Mouse (Mus musculus): ENCODE data around the gene Dst.

- TF ChIP-seq CTCF (conservative IDR thresholded peaks at IDR 0.05; ENCODE audit: insufficient read depth, insufficient read length, low read depth, low read length) (no peak), POLR2A (IDR thresholded peaks at IDR 0.05; ENCODE audit: low read depth, low read length) (no peak)
These were observed 202.8 kb downstream of the Dst start for GRCm38 (mm10) chr1:34110862-34111261.

Data from kidney, adult 2 months (tissue).